Mouse (Mus musculus) left cerebral cortex, postnatal 14 days (tissue): ENCODE data around the gene Epn3. TPM values are rescaled to one million over a fixed set of nuclear protein-coding genes. Genes with fewer than 3 reads are reported as not detected.

ENCODE experiments used
- DNase-seq, 2 experiments: peaks; one replicate each; pipeline ENCODE4 v3.0.0; 2021 to 2022; ENCODE audit warnings: low spot score in 2 of 2, mixed read lengths in 1 of 2
- intact Hi-C: fragments of 180-260 bp; cut with DNase I; formaldehyde crosslinking; loops from one replicate; pipeline ENCODE4 v1.15.1; 2025
- long read RNA-seq, 2 experiments: library from polyadenylated mRNA; stranded (forward); transcript quantifications; one replicate each; pipeline ENCODE4 v2.0.0; 2021
- total RNA-seq, 2 experiments: library from RNA; stranded (reverse); gene quantifications; 2 replicates each; pipeline ENCODE4 v1.2.3; 2021

Epn3 gene
- total RNA-seq: 1 to 10 TPM in 1 of 2 experiments, under 1 TPM in 1; 0.95 to 1.3 TPM
- long read RNA-seq, experiment 1, partial matches to known transcripts: 0 of 1 reads
- long read RNA-seq, experiment 1, other reads (novel, unspliced or antisense): 0 of 1 reads
- long read RNA-seq, experiment 2, partial matches to known transcripts: 1 of 2 reads
- long read RNA-seq, experiment 2, other reads (novel, unspliced or antisense): 1 of 2 reads

GRCm38 (mm10) chr11:94499661-94500152 lies at the start of gene Epn3:
TSS of gene Epn3 (minus strand) at chr11:94499974.
- DNase-seq: no peak
- intact Hi-C loops: no loop called here

GRCm38 (mm10) chr11:94548888-94549690 lies 49.3 kb upstream of the Epn3 start, which contains the start of gene Rsad1:
TSS of gene Rsad1 (minus strand) at chr11:94549255.
- peak; percentile 96 to 97 for DNase-seq
- intact Hi-C loops: loop anchor here (5.0 kb wide), 2 partner anchors 127 to 212 kb away; no protein-coding TSS in a partner anchor

DNA sequence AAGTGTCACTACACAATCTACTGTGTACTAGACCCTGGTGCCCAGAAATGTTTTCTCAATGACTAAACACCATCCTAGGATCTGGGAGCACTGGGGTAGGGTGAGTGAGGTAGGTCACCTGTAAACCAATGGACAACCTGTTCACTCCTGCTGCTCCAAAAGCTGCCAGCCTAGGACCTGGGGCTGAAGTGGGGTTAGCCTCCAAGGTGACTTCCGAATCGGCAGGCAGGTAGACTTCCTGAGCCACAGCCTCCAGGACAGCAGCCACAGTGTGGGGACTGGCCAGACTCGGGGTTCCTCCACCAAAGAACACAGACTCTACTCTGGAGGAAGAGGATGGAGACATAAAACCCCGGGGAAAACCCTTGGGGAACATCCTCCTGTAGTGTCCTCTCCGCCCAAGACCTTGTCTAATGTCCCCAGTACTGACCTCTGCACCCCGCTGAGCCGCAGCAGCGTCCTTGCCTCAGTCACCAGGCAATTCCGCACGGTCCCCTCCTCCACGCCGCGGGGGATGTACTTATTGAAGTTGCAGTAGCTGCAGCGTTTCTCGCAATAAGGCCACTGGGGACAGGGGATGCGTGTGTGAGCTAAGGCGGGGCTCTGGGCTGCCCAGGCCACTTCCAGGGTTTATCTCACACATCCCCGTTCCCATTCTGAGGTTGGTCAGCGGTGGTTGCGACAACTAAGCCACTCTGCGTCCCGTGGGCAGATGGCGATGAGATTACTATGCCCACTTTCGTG lies 48.4 kb upstream of the Epn3 start:
- intact Hi-C loops: loop anchor here (5.0 kb wide), 2 partner anchors 126 to 211 kb away; no protein-coding TSS in a partner anchor
- DNase-seq: peak; percentile 56 to 76

- DNase-seq: no peak
- intact Hi-C loops: loop anchor here (5.0 kb wide), 2 partner anchors 125 to 210 kb away; no protein-coding TSS in a partner anchor
Observed at GRCm38 (mm10) chr11:94547271-94547670, 47.5 kb upstream of the Epn3 start.

DNA sequence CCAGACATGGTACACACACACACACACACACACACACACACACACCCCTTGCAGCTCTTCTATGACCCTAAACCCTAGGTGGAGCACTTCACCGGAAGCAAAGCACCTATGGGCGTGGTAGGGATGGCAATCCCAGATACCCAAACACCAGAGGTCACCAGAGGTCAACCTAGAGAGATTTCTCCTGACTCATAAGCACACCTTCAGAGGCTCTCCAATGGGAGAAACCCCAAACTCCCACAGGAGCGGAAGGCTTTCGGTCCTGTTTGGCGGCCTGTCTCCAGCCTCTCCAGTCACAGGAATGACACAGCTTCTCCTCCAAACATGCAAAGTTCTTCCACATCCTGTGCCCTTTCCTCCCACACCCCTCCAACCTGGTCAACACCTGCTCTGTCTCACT lies 46.6 kb upstream of the Epn3 start:
- no peak for DNase-seq
- intact Hi-C loops: loop anchor here (5.0 kb wide), 2 partner anchors 124 to 209 kb away; no protein-coding TSS in a partner anchor

GRCm38 (mm10) chr11:94544422-94544821 lies 44.6 kb upstream of the Epn3 start:
- intact Hi-C loops: no loop called here
- peak in 1 of 2 experiments; percentile 45 for DNase-seq

DNA sequence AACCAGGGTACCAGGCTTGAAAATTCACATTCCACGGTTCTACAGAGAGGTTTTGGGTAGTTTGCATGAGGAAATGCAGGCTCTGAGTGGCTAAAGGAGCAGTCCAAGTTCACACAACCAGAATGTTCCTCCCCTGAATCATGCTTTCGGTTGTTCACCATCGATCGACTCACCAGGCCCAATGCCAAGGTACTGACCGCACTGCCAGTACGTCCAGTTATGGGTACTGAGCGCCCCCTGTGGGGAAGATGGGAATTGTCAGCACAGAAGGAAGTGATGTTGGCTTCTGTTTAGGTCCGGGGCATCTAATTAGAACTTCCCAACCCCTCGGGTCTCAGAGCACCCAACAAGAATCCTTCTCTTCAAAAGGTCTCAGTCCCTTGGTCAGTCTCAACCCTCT lies 44.2 kb upstream of the Epn3 start:
- DNase-seq: peak; percentile 96 to 98
- intact Hi-C loops: no loop called here

DNA sequence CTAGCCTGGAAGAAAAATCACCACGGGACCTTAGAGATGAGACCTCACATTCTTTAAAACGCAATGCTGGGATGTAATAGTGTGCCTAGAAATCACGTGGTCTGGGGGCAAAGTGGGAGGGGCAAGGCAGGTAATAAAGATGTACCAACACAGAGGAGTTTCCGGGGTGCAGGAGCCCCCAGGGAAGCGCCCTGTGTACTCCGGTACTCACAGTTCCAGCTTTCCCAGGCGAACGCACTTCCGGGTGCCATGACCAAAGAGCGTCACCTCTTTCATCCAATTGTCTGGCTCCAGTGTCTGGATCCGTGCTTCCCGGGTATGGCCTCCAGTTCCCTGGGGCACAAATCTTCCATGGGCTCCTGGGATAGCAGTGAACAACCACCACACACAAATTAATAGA lies 43.6 kb upstream of the Epn3 start:
- DNase-seq: no peak
- intact Hi-C loops: no loop called here

- no peak for DNase-seq
- intact Hi-C loops: no loop called here
Observed at GRCm38 (mm10) chr11:94542400-94542799, 42.6 kb upstream of the Epn3 start.

DNA sequence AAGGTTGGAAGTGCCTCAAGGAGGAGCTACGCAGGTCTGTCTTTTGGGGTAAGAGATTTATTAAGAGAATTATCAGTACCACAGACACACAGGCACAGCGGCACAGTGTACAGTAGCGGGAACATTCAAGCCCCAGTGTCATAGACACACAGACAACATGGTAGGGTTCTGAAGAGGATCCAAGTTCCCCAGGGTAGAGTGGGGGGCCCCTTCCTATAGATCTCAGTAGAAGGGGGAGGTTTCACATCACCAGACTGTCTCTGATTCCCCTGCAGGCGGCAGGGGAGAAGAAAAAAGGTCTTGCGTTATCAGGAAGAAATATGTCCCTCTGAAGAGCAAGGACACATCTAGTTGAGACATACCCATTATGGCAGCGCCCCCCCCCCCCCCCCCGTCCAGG lies 40.0 kb upstream of the Epn3 start:
- DNase-seq: no peak
- intact Hi-C loops: no loop called here

DNA sequence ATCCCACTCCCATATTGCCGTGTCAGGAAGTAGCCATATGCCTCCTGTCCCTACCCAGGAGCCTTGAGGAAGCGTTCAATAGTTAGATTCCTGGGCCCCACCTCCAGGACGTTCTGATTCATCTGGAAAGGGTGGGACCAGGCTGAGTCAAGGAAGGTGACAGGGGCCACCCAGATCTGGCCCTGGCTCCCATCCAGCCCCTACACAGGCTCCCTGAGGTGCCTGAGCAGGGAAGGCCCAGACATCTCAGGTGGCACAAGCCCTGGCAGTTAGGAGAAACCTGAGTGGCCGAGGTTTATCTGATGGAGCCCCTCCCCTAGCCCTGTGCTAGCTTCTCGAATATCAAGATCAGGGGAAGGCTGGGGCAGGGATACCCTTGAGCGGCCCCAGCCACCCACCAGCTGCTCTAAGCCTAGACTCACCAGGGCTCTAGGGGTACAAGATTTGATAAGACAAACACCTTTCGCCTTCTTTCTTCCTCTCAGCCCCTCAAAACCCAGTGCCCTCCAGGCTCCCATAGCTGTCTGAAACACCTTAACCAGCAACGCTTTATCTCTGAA lies 39.0 kb upstream of the Epn3 start:
- intact Hi-C loops: no loop called here
- no peak for DNase-seq

GRCm38 (mm10) chr11:94533171-94533570 lies 33.4 kb upstream of the Epn3 start:
- peak in 1 of 2 experiments; percentile 64 for DNase-seq
- intact Hi-C loops: no loop called here

GRCm38 (mm10) chr11:94528879-94529278 lies 29.1 kb upstream of the Epn3 start:
- DNase-seq: no peak
- intact Hi-C loops: no loop called here

GRCm38 (mm10) chr11:94526171-94526879 lies 26.6 kb upstream of the Epn3 start:
- no peak for DNase-seq
- intact Hi-C loops: no loop called here

DNA sequence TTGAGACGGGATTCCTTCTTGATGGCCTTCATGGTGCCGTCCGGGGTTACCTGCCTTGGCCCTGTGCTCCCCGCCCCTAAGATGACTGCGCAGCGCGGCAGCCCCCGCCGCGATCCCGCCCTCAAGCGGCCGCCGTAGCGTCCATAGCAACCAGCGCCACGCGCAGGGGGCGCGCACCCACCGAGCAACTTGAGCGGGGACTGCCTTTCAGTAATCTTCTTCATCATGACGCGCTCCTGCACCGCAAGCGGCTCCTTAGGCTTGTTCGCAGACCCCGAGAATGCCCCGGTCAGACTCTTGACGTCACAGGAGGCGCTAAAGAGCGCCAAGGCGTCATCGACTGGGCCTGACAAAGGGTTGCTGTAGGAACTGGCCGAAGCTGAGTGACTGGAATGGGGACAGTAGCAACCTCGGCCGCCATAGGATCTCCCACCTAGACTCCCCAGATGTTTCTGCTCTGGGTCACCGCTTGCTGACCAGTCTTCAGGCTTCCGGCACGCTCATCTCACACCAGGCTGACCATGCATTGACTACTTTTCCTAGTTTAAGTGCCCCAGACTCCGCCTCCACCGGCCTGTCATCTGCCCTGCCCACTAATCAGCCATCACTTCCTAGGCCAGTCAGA lies 21.6 kb upstream of the Epn3 start, which contains the start of gene Mycbpap:
Gene Mycbpap, minus strand, starts transcription at position 524 of the 625 bp plus-strand sequence.
- intact Hi-C loops: no loop called here
- peak; percentile 30 to 57 for DNase-seq

- DNase-seq: no peak
- intact Hi-C loops: no loop called here
Observed at GRCm38 (mm10) chr11:94513452-94513851, 13.7 kb upstream of the Epn3 start.

- DNase-seq: no peak
- intact Hi-C loops: no loop called here
Observed at GRCm38 (mm10) chr11:94508976-94509375, 9.2 kb upstream of the Epn3 start.

DNA sequence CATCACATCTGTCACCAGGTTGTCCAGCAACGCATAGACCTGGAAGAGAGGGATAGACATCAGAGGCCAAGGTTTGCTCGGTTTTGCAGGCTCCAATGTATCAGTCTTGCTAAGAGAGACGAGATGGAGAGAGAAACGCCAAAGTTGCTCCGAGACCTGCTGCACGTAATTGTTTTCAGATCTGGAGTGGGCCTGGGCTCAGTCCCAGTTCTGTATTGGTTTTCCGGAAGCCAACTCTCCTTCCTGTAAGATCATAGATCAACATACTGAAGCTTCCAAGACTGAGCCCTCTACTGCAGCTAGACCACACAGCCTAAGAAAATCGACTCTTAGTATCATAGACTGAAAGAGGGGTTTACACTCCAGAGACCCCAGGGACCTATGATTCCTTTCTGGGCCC lies 1.7 kb upstream of the Epn3 start:
- intact Hi-C loops: no loop called here
- DNase-seq: no peak
